Comparison of ENCODE assay signal across 11 mouse cellular contexts in genomic region chr10:20675321-20675720, GRCm38 (mm10). TPM values are rescaled to one million over a fixed set of nuclear protein-coding genes. Genes with fewer than 3 reads are reported as not detected.
DNase-seq lines count a peak whose midpoint lies in the region; ATAC-seq and TF ChIP-seq lines count a peak whose summit lies in the region.
"Had no signal": no experiment of that assay in that cellular context is flagged by ENCODE, and none has a peak within 500 bp of the region (broad histone marks: within the 10 kb centered on the region; RNA-seq: fewer than 3 reads in every experiment).

No protein-coding gene starts in this region.

- H3K4me3 ChIP-seq in midbrain, postnatal 0 days (ENCODE audit: low read depth, low read length): no peak overlapping the region
- no peak overlapping the region for H3K4me3 ChIP-seq in midbrain, embryonic 14.5 days (replicated peaks; ENCODE audit: low read depth, low read length)
- no peak overlapping the region for H3K4me3 ChIP-seq in hindbrain, embryonic 12.5 days
- H3K4me3 ChIP-seq: forebrain, embryonic 13.5 days; limb, embryonic 13.5 days had no signal

- no peak for ATAC-seq in midbrain, postnatal 0 days (ENCODE audit: low FRiP score)
- ATAC-seq in midbrain, embryonic 14.5 days (ENCODE audit: low FRiP score, low TSS enrichment): no peak
- ATAC-seq in hindbrain, embryonic 12.5 days (ENCODE audit: low FRiP score): no peak
- ATAC-seq: forebrain, embryonic 13.5 days had no signal

- H3K9ac ChIP-seq in midbrain, postnatal 0 days (replicated peaks; ENCODE audit: low read length, poor library complexity, severe bottlenecking): no peak overlapping the region
- H3K9ac ChIP-seq in midbrain, embryonic 14.5 days (replicated peaks; ENCODE audit: low read length): no peak overlapping the region
- H3K9ac ChIP-seq in hindbrain, embryonic 12.5 days: no peak overlapping the region
- H3K9ac ChIP-seq: forebrain, embryonic 13.5 days; limb, embryonic 13.5 days had no signal

- no peaks in the 10 kb centered on the region for H3K9me3 ChIP-seq in midbrain, postnatal 0 days (ENCODE audit: low read length)
- no peaks in the 10 kb centered on the region for H3K9me3 ChIP-seq in midbrain, embryonic 14.5 days (ENCODE audit: control insufficient read depth, low read length)
- no peaks in the 10 kb centered on the region for H3K9me3 ChIP-seq in hindbrain, embryonic 12.5 days (replicated peaks)
- H3K9me3 ChIP-seq: forebrain, embryonic 13.5 days; limb, embryonic 13.5 days had no signal

- H3K4me1 ChIP-seq in midbrain, postnatal 0 days (ENCODE audit: insufficient read depth, low read length): no peaks in the 10 kb centered on the region
- H3K4me1 ChIP-seq in midbrain, embryonic 14.5 days (ENCODE audit: control insufficient read depth, insufficient read depth, low read length): no peaks in the 10 kb centered on the region
- no peaks in the 10 kb centered on the region for H3K4me1 ChIP-seq in hindbrain, embryonic 12.5 days
- H3K4me1 ChIP-seq: forebrain, embryonic 13.5 days had no signal

- H3K27me3 ChIP-seq in midbrain, postnatal 0 days (ENCODE audit: insufficient read depth, low read length): no peaks in the 10 kb centered on the region
- no peaks in the 10 kb centered on the region for H3K27me3 ChIP-seq in midbrain, embryonic 14.5 days (ENCODE audit: control insufficient read depth, insufficient read depth, low read length)
- no peaks in the 10 kb centered on the region for H3K27me3 ChIP-seq in hindbrain, embryonic 12.5 days
- H3K27me3 ChIP-seq: forebrain, embryonic 13.5 days; limb, embryonic 13.5 days had no signal

- H3K27ac ChIP-seq in midbrain, postnatal 0 days (ENCODE audit: low read depth, low read length): no peak overlapping the region
- no peak overlapping the region for H3K27ac ChIP-seq in midbrain, embryonic 14.5 days (replicated peaks; ENCODE audit: low read depth, low read length)
- no peak overlapping the region for H3K27ac ChIP-seq in hindbrain, embryonic 12.5 days
- H3K27ac ChIP-seq: forebrain, embryonic 13.5 days; limb, embryonic 13.5 days had no signal

- H3K4me2 ChIP-seq in midbrain, postnatal 0 days (ENCODE audit: low read depth, low read length, poor library complexity, severe bottlenecking): no peak overlapping the region
- H3K4me2 ChIP-seq in midbrain, embryonic 14.5 days (ENCODE audit: low read length): no peak overlapping the region
- H3K4me2 ChIP-seq in hindbrain, embryonic 12.5 days (replicated peaks): no peak overlapping the region
- H3K4me2 ChIP-seq: forebrain, embryonic 13.5 days; limb, embryonic 13.5 days had no signal

- DNase-seq in cerebellum, postnatal 25 days: peak; percentile 30 to 57
- DNase-seq in cerebellum, adult 8-10 months: no peak
- DNase-seq in midbrain, postnatal 0 days (ENCODE audit: low spot score): peak; percentile 12
- DNase-seq in midbrain, embryonic 14.5 days: no peak
- DNase-seq in kidney, postnatal 36 days: peak; percentile 45 to 52
- DNase-seq in urinary bladder, adult 18-20 months (ENCODE audit: low spot score in 2 of 2): no peak
- no peak for DNase-seq in ovary, adult 18-20 months (ENCODE audit: low spot score)
- DNase-seq: thymus, postnatal 36 days had no signal

- 79% methylated on average over 3 of the region's 3 CpGs for WGBS in midbrain, postnatal 0 days
- WGBS in midbrain, embryonic 14.5 days: 85% methylated on average over 3 of the region's 3 CpGs
- 60% methylated on average over 3 of the region's 3 CpGs for WGBS in hindbrain, embryonic 12.5 days

- H3K36me3 ChIP-seq in midbrain, postnatal 0 days (ENCODE audit: insufficient read depth, low read length): no peaks in the 10 kb centered on the region
- H3K36me3 ChIP-seq in midbrain, embryonic 14.5 days (ENCODE audit: control insufficient read depth, insufficient read depth, low read length): no peaks in the 10 kb centered on the region
- H3K36me3 ChIP-seq in hindbrain, embryonic 12.5 days: no peaks in the 10 kb centered on the region
- H3K36me3 ChIP-seq: limb, embryonic 13.5 days had no signal

- no peak for TF ChIP-seq CTCF in midbrain, postnatal 0 days (IDR thresholded peaks at IDR 0.05)

RNA-seq across cellular contexts. Expression of gene Pde7b, which starts 49.6 kb away (rescaled TPM):
- 6.0 and 11.6 TPM in 2 replicates for total RNA-seq in midbrain, postnatal 0 days (2014; rRNA removed)
- 1.7 and 3.3 TPM in 2 replicates for polyA plus RNA-seq in midbrain, postnatal 0 days (2015; fragmentation: Nextera tagmentation; extraction: Ambion mirVana)
- 1.9 and 2.0 TPM in 2 replicates for polyA plus RNA-seq in midbrain, embryonic 14.5 days (2014; fragmentation: Nextera tagmentation; extraction: Ambion mirVana)
- 6.0 and 6.9 TPM in 2 replicates for polyA plus RNA-seq in hindbrain, embryonic 12.5 days (2016; fragmentation: Nextera tagmentation; extraction: Ambion mirVana)

Comparison
In these comparisons a context has a peak if more than half of its experiments do, and no peak if none do; other contexts are left out.
1. DNase-seq: peak in cerebellum, postnatal 25 days (2 of 2), midbrain, postnatal 0 days (single experiment) and kidney, postnatal 36 days (2 of 2); none in cerebellum, adult 8-10 months (single experiment), midbrain, embryonic 14.5 days (single experiment), urinary bladder, adult 18-20 months (0 of 2) and ovary, adult 18-20 months (single experiment).